In genomic region chr2:92191826-92192581, GRCm38 (mm10) we compare ENCODE assay signal across 8 mouse cellular contexts.
A peak's percentile ranks its signal among the peaks of the same experiment; 100 is the strongest.
DNase-seq lines count a peak whose midpoint lies in the region; ATAC-seq and TF ChIP-seq lines count a peak whose summit lies in the region.

No protein-coding gene starts in this region.

- peak overlapping the region in 1 of 3 experiments; percentile 4 for H3K4me3 ChIP-seq in CH12.LX (replicated peaks in 1 of 3; ENCODE audit: low read depth in 2 of 3, low read length in 2 of 3, poor library complexity in 1 of 3)
- no peak overlapping the region for H3K4me3 ChIP-seq in forebrain, embryonic 16.5 days (replicated peaks; ENCODE audit: low read length)
- no peak overlapping the region for H3K4me3 ChIP-seq in lung, postnatal 0 days (ENCODE audit: low read depth, low read length)

- TF ChIP-seq CTCF in CH12.LX (conservative IDR thresholded peaks at IDR 0.05 in 1 of 2, IDR thresholded peaks at IDR 0.05 in 1 of 2; ENCODE audit: low read depth in 2 of 2, low read length in 2 of 2), result no peak
- no peak for TF ChIP-seq CTCF in lung, postnatal 0 days (IDR thresholded peaks at IDR 0.05)

- TF ChIP-seq RAD21 in CH12.LX (IDR thresholded peaks at IDR 0.05; ENCODE audit: low read depth, low read length), result no peak

- H3K9me3 ChIP-seq in CH12.LX (replicated peaks; ENCODE audit: low read length), result no peaks in the 10 kb centered on the region
- no peaks in the 10 kb centered on the region for H3K9me3 ChIP-seq in forebrain, embryonic 16.5 days (ENCODE audit: control insufficient read depth, low read length)
- H3K9me3 ChIP-seq in lung, postnatal 0 days (ENCODE audit: low read length), result no peaks in the 10 kb centered on the region

- no peak for TF ChIP-seq EP300 in CH12.LX (IDR thresholded peaks at IDR 0.05; ENCODE audit: low read length)
- TF ChIP-seq EP300 in lung, postnatal 0 days (IDR thresholded peaks at IDR 0.05), result no peak

- ATAC-seq in forebrain, embryonic 16.5 days, result peak; percentile 82
- peak; percentile 65; the same call in 1 of the 2 replicates for ATAC-seq in lung, postnatal 0 days

- no peak overlapping the region for H3K9ac ChIP-seq in CH12.LX (ENCODE audit: insufficient read depth, low read depth)
- no peak overlapping the region for H3K9ac ChIP-seq in forebrain, embryonic 16.5 days (replicated peaks; ENCODE audit: low read depth, low read length)
- H3K9ac ChIP-seq in lung, postnatal 0 days (replicated peaks; ENCODE audit: low read depth), result no peak overlapping the region

- DNase-seq in adrenal gland, postnatal 10 days, result peak; percentile 31
- DNase-seq in adrenal gland, postnatal 4 days (ENCODE audit: low spot score in 2 of 2), result no peak
- DNase-seq in layer of hippocampus, adult 11-12 months (ENCODE audit: low spot score), result peak; percentile 33
- DNase-seq in layer of hippocampus, postnatal 25 days (ENCODE audit: extremely low spot score in 1 of 2, low spot score in 1 of 2), result no peak
- peak; percentile 77 for DNase-seq in CH12.LX (ENCODE audit: extremely low read depth)
- peak; percentile 95 for DNase-seq in lung, postnatal 0 days (ENCODE audit: low spot score)
- DNase-seq in testis, postnatal 14 days (ENCODE audit: low spot score), result no peak

- no peaks in the 10 kb centered on the region for H3K27me3 ChIP-seq in CH12.LX (replicated peaks)
- H3K27me3 ChIP-seq in forebrain, embryonic 16.5 days (replicated peaks; ENCODE audit: control insufficient read depth, insufficient read depth, low read length), result no peaks in the 10 kb centered on the region
- H3K27me3 ChIP-seq in lung, postnatal 0 days (replicated peaks; ENCODE audit: insufficient read depth, low read length), result no peaks in the 10 kb centered on the region

- H3K79me2 ChIP-seq in CH12.LX (replicated peaks; ENCODE audit: control insufficient read depth, extremely low read depth, insufficient read depth, poor library complexity, severe bottlenecking), result peaks cover 44% of the 10 kb centered on the region

- WGBS in forebrain, embryonic 16.5 days, result 70% methylated on average over 5 of the region's 5 CpGs
- 70% methylated on average over 5 of the region's 5 CpGs for WGBS in lung, postnatal 0 days

- TF ChIP-seq POLR2A in CH12.LX (IDR thresholded peaks at IDR 0.05; ENCODE audit: low read depth, low read length), result no peak

- in situ Hi-C loops in CH12.LX (cut with MboI; ENCODE audit: low pct_ligation_motif_present, low pct_unique_long_range_greater_than_20kb, low sequenced_read_pairs), result no loop called here

- peaks cover 5 to 43% of the 10 kb centered on the region in 2 experiments; a peak in 2 of 4 replicates for H3K4me1 ChIP-seq in CH12.LX (ENCODE audit: control insufficient read depth in 1 of 2, insufficient read depth in 2 of 2)
- H3K4me1 ChIP-seq in forebrain, embryonic 16.5 days (replicated peaks; ENCODE audit: control insufficient read depth, insufficient read depth, low read length), result peaks cover 16% of the 10 kb centered on the region
- H3K4me1 ChIP-seq in lung, postnatal 0 days (ENCODE audit: insufficient read depth, low read depth, low read length), result peaks cover 3% of the 10 kb centered on the region; the same call in 1 of the 2 replicates

- dilution Hi-C loops in CH12.LX (cut with MboI; ENCODE audit: extremely low pct_ligation_motif_present, extremely low pct_unique_long_range_greater_than_20kb, low sequenced_read_pairs), result no loop called here

- no peak overlapping the region for H3K27ac ChIP-seq in CH12.LX (ENCODE audit: insufficient read depth, low read depth)
- no peak overlapping the region for H3K27ac ChIP-seq in forebrain, embryonic 16.5 days (ENCODE audit: low read length)
- no peak overlapping the region for H3K27ac ChIP-seq in lung, postnatal 0 days (ENCODE audit: low read length)

- peak overlapping the region; percentile 29; the same call in 1 of the 2 replicates for H3K4me2 ChIP-seq in CH12.LX (ENCODE audit: insufficient read depth, low read depth, poor library complexity, severe bottlenecking)
- no peak overlapping the region for H3K4me2 ChIP-seq in forebrain, embryonic 16.5 days (ENCODE audit: low read length)
- no peak overlapping the region for H3K4me2 ChIP-seq in lung, postnatal 0 days (replicated peaks; ENCODE audit: low read depth, low read length)

- H3K36me3 ChIP-seq in CH12.LX (replicated peaks in 1 of 2; ENCODE audit: control insufficient read depth in 1 of 2, insufficient read depth in 1 of 2, low read length in 1 of 2), result peaks cover 0 to 5% of the 10 kb centered on the region in 2 experiments
- H3K36me3 ChIP-seq in forebrain, embryonic 16.5 days (ENCODE audit: control insufficient read depth, insufficient read depth), result no peaks in the 10 kb centered on the region
- H3K36me3 ChIP-seq in lung, postnatal 0 days (ENCODE audit: insufficient read depth, low read length), result no peaks in the 10 kb centered on the region

TF ChIP-seq in CH12.LX, 34 proteins besides CTCF, POLR2A, EP300 and RAD21:
- TF ChIP-seq GABPA (IDR thresholded peaks at IDR 0.05; ENCODE audit: insufficient replicate concordance, low read depth, low read length) (peak; percentile 74; the same call in 1 of the 2 replicates), HCFC1 (IDR thresholded peaks at IDR 0.05; ENCODE audit: low read depth, low read length) (peak; percentile 99), TBP (conservative IDR thresholded peaks at IDR 0.05; ENCODE audit: low read depth, low read length) (peak; percentile 96), BHLHE40 (IDR thresholded peaks at IDR 0.05; ENCODE audit: low read depth, low read length) (no peak), KAT2A (IDR thresholded peaks at IDR 0.05; ENCODE audit: insufficient replicate concordance, low read length) (peak; percentile 99), UBTF (IDR thresholded peaks at IDR 0.05; ENCODE audit: low read depth, low read length) (no peak), ZNF384 (IDR thresholded peaks at IDR 0.05; ENCODE audit: low read depth, low read length) (0 out of 2 replicates have a peak, but pooled peaks have one; percentile 24), ZMIZ1 (IDR thresholded peaks at IDR 0.05; ENCODE audit: low read depth, low read length) (no peak)

Comparison
In these comparisons a context has a peak if more than half of its experiments do, and no peak if none do; other contexts are left out.
1. DNase-seq: peak in adrenal gland, postnatal 10 days (single experiment), layer of hippocampus, adult 11-12 months (single experiment), CH12.LX (single experiment) and lung, postnatal 0 days (single experiment); none in adrenal gland, postnatal 4 days (0 of 2), layer of hippocampus, postnatal 25 days (0 of 2) and testis, postnatal 14 days (single experiment).